Mouse (Mus musculus) erythroblast, embryonic 14.5 days (primary cell): ENCODE measurements around the gene Cdkal1. TPM values are rescaled to one million over a fixed set of nuclear protein-coding genes. Genes with fewer than 3 reads are reported as not detected.

ENCODE experiments used
- H3K27me3 ChIP-seq: 2 replicates; pipeline ENCODE4 v1.6.1; 2012; ENCODE audit warnings: inconsistent platforms; ENCODE audit not compliant: control insufficient read depth
- H3K36me3 ChIP-seq: 2 replicates; pipeline ENCODE4 v1.6.1; 2012; ENCODE audit warnings: mild to moderate bottlenecking, inconsistent platforms; ENCODE audit not compliant: control insufficient read depth
- H3K4me1 ChIP-seq: 2 replicates; pipeline ENCODE4 v1.6.1; 2012; ENCODE audit warnings: inconsistent platforms; ENCODE audit not compliant: control insufficient read depth
- H3K4me3 ChIP-seq: replicated peaks from 2 replicates; pipeline ENCODE3; 2012; ENCODE audit warnings: moderate library complexity, mild to moderate bottlenecking, inconsistent platforms
- H3K9me3 ChIP-seq: 2 replicates; pipeline ENCODE4 v1.6.1; 2012; ENCODE audit warnings: low read length, inconsistent platforms, mixed read lengths; ENCODE audit not compliant: control insufficient read depth
- GATA1 ChIP-seq: IDR thresholded peaks from 2 replicates; pipeline ENCODE4 v1.6.1; 2012; ENCODE audit warnings: low read length, inconsistent platforms, mixed read lengths
- TAL1 ChIP-seq: IDR thresholded peaks from 3 replicates; pipeline ENCODE4 v1.6.1; 2012; ENCODE audit warnings: low read length, inconsistent platforms, mixed read lengths
- polyA plus RNA-seq: library from polyadenylated mRNA; stranded (reverse); fragments of >175 nt; gene quantifications from 2 replicates; pipeline ENCODE4 v1.2.3, GENCODE M21; 2012

Cdkal1 gene
- polyA plus RNA-seq, 1 experiment, result 0.10 TPM

DNA sequence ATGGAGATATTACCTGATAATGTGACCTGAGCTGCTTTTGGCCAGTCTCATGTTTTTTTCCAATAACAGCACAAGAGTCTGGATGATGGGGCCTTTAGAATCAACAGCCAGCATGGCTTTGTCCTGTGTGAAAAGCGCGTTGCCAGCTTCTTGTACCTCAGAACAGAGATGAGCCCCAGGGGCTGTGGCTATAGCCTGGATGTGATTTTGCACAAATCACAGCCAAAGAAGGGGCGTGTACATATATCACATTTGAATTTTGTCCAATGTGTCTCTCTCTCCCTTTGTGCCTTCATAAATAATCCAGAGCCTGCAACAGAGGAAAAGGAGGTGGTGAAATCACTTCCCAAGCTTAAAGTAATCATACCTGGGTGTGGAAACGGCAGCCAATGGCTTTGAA is 660.5 kb downstream of the Cdkal1 start:
- no peak for TF ChIP-seq GATA1
- TF ChIP-seq TAL1, result no peak
- Histone ChIP-seq H3K9me3 (no peaks in the 10 kb centered on the region), H3K4me3 (no peak overlapping the region), H3K27me3 (no peaks in the 10 kb centered on the region), H3K4me1 (no peaks in the 10 kb centered on the region), H3K36me3 (no peaks in the 10 kb centered on the region)

- Histone ChIP-seq H3K36me3 (no peaks in the 10 kb centered on the region), H3K9me3 (no peaks in the 10 kb centered on the region), H3K4me3 (no peak overlapping the region), H3K4me1 (no peaks in the 10 kb centered on the region), H3K27me3 (no peaks in the 10 kb centered on the region)
- TF ChIP-seq GATA1, result no peak
- TF ChIP-seq TAL1, result no peak
Measured at GRCm38 (mm10) chr13:29192697-29193096, 662.8 kb downstream of the Cdkal1 start.

- no peaks in the 10 kb centered on the region for H3K9me3 ChIP-seq
- no peak overlapping the region for H3K4me3 ChIP-seq
- no peaks in the 10 kb centered on the region for H3K36me3 ChIP-seq
- no peaks in the 10 kb centered on the region for H3K27me3 ChIP-seq
- H3K4me1 ChIP-seq, result no peaks in the 10 kb centered on the region
- TF ChIP-seq TAL1 (no peak), GATA1 (no peak)
Measured at GRCm38 (mm10) chr13:29190548-29190947, 664.9 kb downstream of the Cdkal1 start.

DNA sequence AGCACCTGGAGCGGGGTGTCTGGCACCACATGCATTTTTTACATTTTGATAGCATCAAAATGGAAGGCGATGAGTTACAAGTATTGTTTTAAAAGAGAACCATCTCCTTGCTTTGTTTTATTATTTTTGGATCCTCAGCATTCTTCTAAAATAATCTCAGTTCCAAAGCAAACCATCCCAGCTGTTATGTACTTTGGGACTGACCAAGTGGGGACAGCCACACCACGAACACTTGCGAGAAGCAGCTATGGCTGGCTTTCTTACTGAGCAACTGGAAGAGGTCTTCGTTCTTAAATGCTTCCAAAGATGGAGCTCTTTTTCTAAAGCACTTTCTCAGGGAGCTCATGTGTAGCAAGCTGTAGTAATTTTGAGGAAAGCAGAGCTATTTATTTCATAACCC is 668.7 kb downstream of the Cdkal1 start:
- no peak for TF ChIP-seq GATA1
- no peak for TF ChIP-seq TAL1
- no peaks in the 10 kb centered on the region for H3K4me1 ChIP-seq
- H3K36me3 ChIP-seq, result no peaks in the 10 kb centered on the region
- no peak overlapping the region for H3K4me3 ChIP-seq
- no peaks in the 10 kb centered on the region for H3K9me3 ChIP-seq
- no peaks in the 10 kb centered on the region for H3K27me3 ChIP-seq

GRCm38 (mm10) chr13:29185545-29185944 is 669.9 kb downstream of the Cdkal1 start:
- no peak overlapping the region for H3K4me3 ChIP-seq
- H3K4me1 ChIP-seq, result no peaks in the 10 kb centered on the region
- TF ChIP-seq GATA1, result no peak
- no peak for TF ChIP-seq TAL1
- H3K36me3 ChIP-seq, result no peaks in the 10 kb centered on the region
- no peaks in the 10 kb centered on the region for H3K9me3 ChIP-seq
- H3K27me3 ChIP-seq, result no peaks in the 10 kb centered on the region

GRCm38 (mm10) chr13:29184545-29184944 is 670.9 kb downstream of the Cdkal1 start:
- H3K4me3 ChIP-seq, result no peak overlapping the region
- H3K36me3 ChIP-seq, result no peaks in the 10 kb centered on the region
- H3K27me3 ChIP-seq, result no peaks in the 10 kb centered on the region
- no peaks in the 10 kb centered on the region for H3K9me3 ChIP-seq
- H3K4me1 ChIP-seq, result no peaks in the 10 kb centered on the region
- no peak for TF ChIP-seq TAL1
- no peak for TF ChIP-seq GATA1

DNA sequence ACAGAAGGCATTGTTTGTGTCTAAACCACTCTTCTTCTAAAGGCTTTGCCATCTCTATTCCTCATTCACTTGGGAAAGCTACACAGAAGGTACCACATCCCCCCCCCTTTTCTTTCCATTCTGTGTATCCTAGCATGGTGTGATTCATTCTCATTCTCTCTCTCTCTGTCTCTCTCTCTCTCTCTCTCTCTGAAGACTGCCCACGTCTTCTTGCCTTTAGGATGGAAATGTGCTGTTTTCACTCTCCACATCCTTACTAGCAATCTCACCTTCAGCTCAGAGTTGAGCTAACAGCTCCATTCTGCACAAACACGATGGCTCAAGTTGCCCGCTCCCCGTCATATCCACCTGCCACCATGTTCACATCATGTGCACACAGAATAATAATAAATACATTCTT is 675.6 kb downstream of the Cdkal1 start:
- Histone ChIP-seq H3K4me1 (no peaks in the 10 kb centered on the region), H3K4me3 (no peak overlapping the region), H3K36me3 (no peaks in the 10 kb centered on the region), H3K27me3 (no peaks in the 10 kb centered on the region), H3K9me3 (no peaks in the 10 kb centered on the region)
- no peak for TF ChIP-seq TAL1

DNA sequence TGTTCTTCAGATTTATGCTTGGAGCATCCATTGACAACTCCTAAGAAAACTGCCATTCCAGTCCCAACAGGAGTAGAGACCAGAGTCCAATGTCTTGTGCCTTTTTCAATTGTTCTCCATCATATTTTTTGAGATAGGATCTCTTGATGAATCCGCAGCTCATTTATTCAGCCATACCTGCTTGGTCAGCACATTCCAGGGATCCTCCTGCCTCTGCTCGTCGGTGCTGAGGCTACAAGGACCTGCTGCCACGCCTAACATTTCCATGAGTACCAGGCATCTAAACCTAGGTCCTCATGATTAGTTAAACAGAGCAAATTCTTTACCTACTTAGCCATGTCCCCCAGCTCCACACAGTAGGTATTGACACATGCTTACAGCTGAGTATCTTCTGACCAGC is 676.2 kb downstream of the Cdkal1 start:
- TF ChIP-seq TAL1, result no peak
- TF ChIP-seq GATA1, result no peak
- H3K9me3 ChIP-seq, result no peaks in the 10 kb centered on the region
- no peaks in the 10 kb centered on the region for H3K36me3 ChIP-seq
- no peaks in the 10 kb centered on the region for H3K4me1 ChIP-seq
- H3K27me3 ChIP-seq, result no peaks in the 10 kb centered on the region
- no peak overlapping the region for H3K4me3 ChIP-seq

- H3K4me3 ChIP-seq, result no peak overlapping the region
- no peaks in the 10 kb centered on the region for H3K9me3 ChIP-seq
- no peaks in the 10 kb centered on the region for H3K4me1 ChIP-seq
- TF ChIP-seq TAL1 (no peak), GATA1 (no peak)
- H3K36me3 ChIP-seq, result no peaks in the 10 kb centered on the region
- no peaks in the 10 kb centered on the region for H3K27me3 ChIP-seq
Measured at GRCm38 (mm10) chr13:29177889-29178486, 677.5 kb downstream of the Cdkal1 start.

GRCm38 (mm10) chr13:29169356-29169755 is 686.1 kb downstream of the Cdkal1 start:
- no peaks in the 10 kb centered on the region for H3K27me3 ChIP-seq
- H3K4me1 ChIP-seq, result no peaks in the 10 kb centered on the region
- H3K9me3 ChIP-seq, result no peaks in the 10 kb centered on the region
- TF ChIP-seq TAL1, result no peak
- no peak for TF ChIP-seq GATA1
- no peak overlapping the region for H3K4me3 ChIP-seq
- H3K36me3 ChIP-seq, result no peaks in the 10 kb centered on the region
